Mouse (Mus musculus) limb, embryonic 12.5 days (tissue): ENCODE data around the gene Ksr1. TPM values are rescaled to one million over a fixed set of nuclear protein-coding genes. Genes with fewer than 3 reads are reported as not detected.
A peak's percentile ranks its signal among the peaks of the same experiment; 100 is the strongest.

Source experiments
- ATAC-seq: fragments of 200-750 bp; cut with Nextera tagmentation; 2 replicates; pipeline ENCODE4 v1.8.0; 2017; ENCODE audit warnings: low read depth, moderate TSS enrichment; ENCODE audit not compliant: insufficient number of reproducible peaks, insufficient read depth, low FRiP score, low TSS enrichment
- H3K27ac ChIP-seq: fragments of 300-500 bp; sonication (generic); 2 replicates; pipeline ENCODE4 v1.5.1; 2016; ENCODE audit warnings: mild to moderate bottlenecking, moderate library complexity
- H3K27me3 ChIP-seq: fragments of 300-500 bp; sonication (generic); 2 replicates; pipeline ENCODE4 v1.6.1; 2016; ENCODE audit warnings: mild to moderate bottlenecking, moderate library complexity
- H3K36me3 ChIP-seq: fragments of 300-500 bp; sonication (generic); 2 replicates; pipeline ENCODE4 v1.6.1; 2016; ENCODE audit warnings: mild to moderate bottlenecking, moderate library complexity
- H3K4me1 ChIP-seq: fragments of 300-500 bp; sonication (generic); replicated peaks from 2 replicates; pipeline ENCODE4 v1.6.1; 2016
- H3K4me2 ChIP-seq: fragments of 300-500 bp; sonication (generic); 2 replicates; pipeline ENCODE4 v1.6.1; 2016; ENCODE audit warnings: mild to moderate bottlenecking, moderate library complexity
- H3K4me3 ChIP-seq: fragments of 300-500 bp; sonication (generic); replicated peaks from 2 replicates; pipeline ENCODE4 v1.5.1; 2016; ENCODE audit warnings: mild to moderate bottlenecking
- H3K9ac ChIP-seq: fragments of 300-500 bp; sonication (generic); replicated peaks from 2 replicates; pipeline ENCODE4 v1.6.1; 2016; ENCODE audit warnings: mild to moderate bottlenecking, moderate library complexity
- H3K9me3 ChIP-seq: fragments of 300-500 bp; sonication (generic); 2 replicates; pipeline ENCODE4 v1.6.1; 2016; ENCODE audit warnings: mild to moderate bottlenecking, moderate library complexity
- WGBS: fragments of 180-500 bp; shearing (Covaris S2); methylation state at CpG from one replicate; pipeline ENCODE4 v1.1.7; 2016; 5-methylcytosine and 5-hydroxymethylcytosine counted together
- polyA plus RNA-seq: library from polyadenylated mRNA; unstranded; fragments of >200 nt; fragmentation: Nextera tagmentation; extraction: Ambion mirVana; gene quantifications from 2 replicates; pipeline ENCODE4 v1.2.1, GENCODE M21; 2016

Gene Ksr1
- polyA plus RNA-seq, 1 experiment from 2014 or later = 4.3 TPM

GRCm38 (mm10) chr11:79104538-79104937 lies 41.7 kb downstream of the Ksr1 start:
- no peak for ATAC-seq
- Histone ChIP-seq H3K9me3 (no peaks in the 10 kb centered on the region), H3K4me2 (no peak overlapping the region), H3K27ac (no peak overlapping the region), H3K9ac (no peak overlapping the region), H3K4me1 (peaks cover under 1% of the 10 kb centered on the region), H3K27me3 (no peaks in the 10 kb centered on the region), H3K4me3 (no peak overlapping the region), H3K36me3 (no peaks in the 10 kb centered on the region)
- WGBS = 82% methylated on average over 6 of the region's 6 CpGs

GRCm38 (mm10) chr11:79104096-79104495 lies 42.1 kb downstream of the Ksr1 start:
- Histone ChIP-seq H3K4me2 (no peak overlapping the region), H3K4me3 (no peak overlapping the region), H3K4me1 (peaks cover 5% of the 10 kb centered on the region), H3K9me3 (no peaks in the 10 kb centered on the region), H3K27me3 (no peaks in the 10 kb centered on the region), H3K36me3 (no peaks in the 10 kb centered on the region), H3K9ac (no peak overlapping the region), H3K27ac (no peak overlapping the region)
- WGBS = 91% methylated on average over 11 of the region's 11 CpGs
- no peak for ATAC-seq

- Histone ChIP-seq H3K27ac (no peak overlapping the region), H3K4me1 (peaks cover 11% of the 10 kb centered on the region), H3K4me3 (no peak overlapping the region), H3K36me3 (no peaks in the 10 kb centered on the region), H3K27me3 (no peaks in the 10 kb centered on the region), H3K9ac (no peak overlapping the region), H3K4me2 (no peak overlapping the region), H3K9me3 (no peaks in the 10 kb centered on the region)
- 69% methylated on average over 5 of the region's 5 CpGs for WGBS
- no peak for ATAC-seq
These were observed 42.7 kb downstream of the Ksr1 start for GRCm38 (mm10) chr11:79103461-79103869.

- Histone ChIP-seq H3K9me3 (no peaks in the 10 kb centered on the region), H3K4me1 (peaks cover 13% of the 10 kb centered on the region), H3K36me3 (no peaks in the 10 kb centered on the region), H3K9ac (no peak overlapping the region), H3K27ac (no peak overlapping the region), H3K4me2 (no peak overlapping the region), H3K4me3 (no peak overlapping the region), H3K27me3 (no peaks in the 10 kb centered on the region)
- no peak for ATAC-seq
- 70% methylated on average over 4 of the region's 4 CpGs for WGBS
These were observed 43.9 kb downstream of the Ksr1 start for GRCm38 (mm10) chr11:79102280-79102679.

- 93% methylated on average over 6 of the region's 6 CpGs for WGBS
- no peak overlapping the region for H3K4me2 ChIP-seq
- no peaks in the 10 kb centered on the region for H3K27me3 ChIP-seq
- no peak for ATAC-seq
- no peak overlapping the region for H3K9ac ChIP-seq
- peaks cover 18% of the 10 kb centered on the region for H3K4me1 ChIP-seq
- H3K9me3 ChIP-seq = no peaks in the 10 kb centered on the region
- no peak overlapping the region for H3K4me3 ChIP-seq
- H3K36me3 ChIP-seq = no peaks in the 10 kb centered on the region
- H3K27ac ChIP-seq = no peak overlapping the region
These were observed 44.6 kb downstream of the Ksr1 start for GRCm38 (mm10) chr11:79101568-79101967.

- Histone ChIP-seq H3K27ac (peak overlapping the region; percentile 60), H3K36me3 (no peaks in the 10 kb centered on the region), H3K27me3 (no peaks in the 10 kb centered on the region), H3K9ac (no peak overlapping the region), H3K4me2 (no peak overlapping the region), H3K9me3 (no peaks in the 10 kb centered on the region), H3K4me3 (no peak overlapping the region), H3K4me1 (peaks cover 39% of the 10 kb centered on the region)
- no peak for ATAC-seq
- 69% methylated on average over 8 of the region's 8 CpGs for WGBS
These were observed 47.2 kb downstream of the Ksr1 start for GRCm38 (mm10) chr11:79099032-79099431.

- 91% methylated on average over 7 of the region's 7 CpGs for WGBS
- peaks cover 39% of the 10 kb centered on the region for H3K4me1 ChIP-seq
- no peak overlapping the region for H3K27ac ChIP-seq
- H3K27me3 ChIP-seq = no peaks in the 10 kb centered on the region
- H3K4me3 ChIP-seq = no peak overlapping the region
- no peak for ATAC-seq
- H3K9ac ChIP-seq = no peak overlapping the region
- H3K9me3 ChIP-seq = no peaks in the 10 kb centered on the region
- no peak overlapping the region for H3K4me2 ChIP-seq
- H3K36me3 ChIP-seq = no peaks in the 10 kb centered on the region
These were observed 48.5 kb downstream of the Ksr1 start for GRCm38 (mm10) chr11:79097736-79098135.

- H3K4me2 ChIP-seq = no peak overlapping the region
- H3K27me3 ChIP-seq = no peaks in the 10 kb centered on the region
- 74% methylated on average over 5 of the region's 5 CpGs for WGBS
- no peak overlapping the region for H3K4me3 ChIP-seq
- no peaks in the 10 kb centered on the region for H3K9me3 ChIP-seq
- H3K9ac ChIP-seq = no peak overlapping the region
- no peak overlapping the region for H3K27ac ChIP-seq
- no peaks in the 10 kb centered on the region for H3K36me3 ChIP-seq
- peaks cover 39% of the 10 kb centered on the region for H3K4me1 ChIP-seq
- ATAC-seq = no peak
These were observed 49.5 kb downstream of the Ksr1 start for GRCm38 (mm10) chr11:79096673-79097072.

GRCm38 (mm10) chr11:79095713-79096112 lies 50.5 kb downstream of the Ksr1 start:
- peak overlapping the region; percentile 69; the same call in 1 of the 2 replicates for H3K27ac ChIP-seq
- H3K4me1 ChIP-seq = peaks cover 39% of the 10 kb centered on the region
- H3K27me3 ChIP-seq = no peaks in the 10 kb centered on the region
- H3K4me3 ChIP-seq = no peak overlapping the region
- H3K4me2 ChIP-seq = no peak overlapping the region
- no peaks in the 10 kb centered on the region for H3K36me3 ChIP-seq
- H3K9ac ChIP-seq = no peak overlapping the region
- WGBS = 47% methylated on average over 2 of the region's 2 CpGs
- no peak for ATAC-seq
- H3K9me3 ChIP-seq = no peaks in the 10 kb centered on the region

GRCm38 (mm10) chr11:79094727-79095126 lies 51.5 kb downstream of the Ksr1 start:
- Histone ChIP-seq H3K4me3 (no peak overlapping the region), H3K27ac (peak overlapping the region; percentile 69), H3K27me3 (no peaks in the 10 kb centered on the region), H3K4me2 (no peak overlapping the region), H3K4me1 (peaks cover 39% of the 10 kb centered on the region), H3K36me3 (no peaks in the 10 kb centered on the region), H3K9ac (no peak overlapping the region), H3K9me3 (no peaks in the 10 kb centered on the region)
- 45% methylated on average over 5 of the region's 5 CpGs for WGBS
- ATAC-seq = no peak

- peaks cover 39% of the 10 kb centered on the region for H3K4me1 ChIP-seq
- H3K9ac ChIP-seq = no peak overlapping the region
These were observed 52.1 kb downstream of the Ksr1 start for GRCm38 (mm10) chr11:79093986-79094695.

GRCm38 (mm10) chr11:79093386-79093906 lies 52.8 kb downstream of the Ksr1 start:
- H3K9me3 ChIP-seq = no peaks in the 10 kb centered on the region
- 70% methylated on average over 15 of the region's 15 CpGs for WGBS
- H3K9ac ChIP-seq = no peak overlapping the region
- H3K36me3 ChIP-seq = no peaks in the 10 kb centered on the region
- H3K4me3 ChIP-seq = no peak overlapping the region
- H3K4me2 ChIP-seq = no peak overlapping the region
- peaks cover 36% of the 10 kb centered on the region for H3K4me1 ChIP-seq
- no peaks in the 10 kb centered on the region for H3K27me3 ChIP-seq
- no peak overlapping the region for H3K27ac ChIP-seq
- no peak for ATAC-seq

More at GRCm38 (mm10) chr11:79093986-79094695, 52.1 kb downstream of the Ksr1 start:
- 0 out of 2 replicates have a peak overlapping the region, but pooled peaks have one; percentile 23 for H3K27ac ChIP-seq
- no peak overlapping the region for H3K4me2 ChIP-seq
- H3K36me3 ChIP-seq = no peaks in the 10 kb centered on the region
- H3K9me3 ChIP-seq = no peaks in the 10 kb centered on the region
- no peak for ATAC-seq
- no peak overlapping the region for H3K4me3 ChIP-seq
- H3K27me3 ChIP-seq = no peaks in the 10 kb centered on the region
- WGBS = 85% methylated on average over 10 of the region's 10 CpGs
